Mouse (Mus musculus) embryonic facial prominence, embryonic 11.5 days (tissue): ENCODE measurements around the gene Sla2. TPM values are rescaled to one million over a fixed set of nuclear protein-coding genes. Genes with fewer than 3 reads are reported as not detected.
"Not testable (repeated sequence)": the region's sequence is repeated elsewhere in the genome, so short reads cannot be mapped to it uniquely, and the experiment has no call there.

Source experiments
- ATAC-seq: fragments of 200-750 bp; cut with Nextera tagmentation; replicated peaks from 2 replicates; pipeline ENCODE4 v1.8.0; 2017; ENCODE audit warnings: low read depth; ENCODE audit not compliant: insufficient number of reproducible peaks, low FRiP score, low TSS enrichment
- DNase-seq: peaks from one replicate; pipeline ENCODE4 v3.0.0-alpha.2; 2015; ENCODE audit warnings: low spot score
- H3K27ac ChIP-seq: fragments of 300-500 bp; sonication (generic); replicated peaks from 2 replicates; pipeline ENCODE4 v1.5.1; 2014; ENCODE audit warnings: mild to moderate bottlenecking, low read depth, low read length, control low read depth
- H3K27me3 ChIP-seq: fragments of 300-500 bp; sonication (generic); 2 replicates; pipeline ENCODE4 v1.6.1; 2014; ENCODE audit warnings: mild to moderate bottlenecking, low read length, moderate library complexity, mixed read lengths; ENCODE audit not compliant: control insufficient read depth, insufficient read depth
- H3K36me3 ChIP-seq: fragments of 300-500 bp; sonication (generic); replicated peaks from 2 replicates; pipeline ENCODE4 v1.6.1; 2014; ENCODE audit warnings: low read depth, mild to moderate bottlenecking, low read length, moderate library complexity, mixed read lengths; ENCODE audit not compliant: control insufficient read depth, insufficient read depth
- H3K4me1 ChIP-seq: fragments of 300-500 bp; sonication (generic); 2 replicates; pipeline ENCODE4 v1.6.1; 2014; ENCODE audit warnings: low read length, mixed read lengths; ENCODE audit not compliant: control insufficient read depth, insufficient read depth
- H3K4me2 ChIP-seq: fragments of 300-500 bp; sonication (generic); 2 replicates; pipeline ENCODE4 v1.6.1; 2014; ENCODE audit warnings: low read depth, mild to moderate bottlenecking, control low read depth, low read length, moderate library complexity
- H3K4me3 ChIP-seq: fragments of 300-500 bp; sonication (generic); 2 replicates; pipeline ENCODE4 v1.5.1; 2014; ENCODE audit warnings: low read depth, low read length, control low read depth
- H3K9ac ChIP-seq: fragments of 300-500 bp; sonication (generic); replicated peaks from 2 replicates; pipeline ENCODE4 v1.6.1; 2014; ENCODE audit warnings: mild to moderate bottlenecking, control low read depth, low read length
- H3K9me3 ChIP-seq: fragments of 300-500 bp; sonication (generic); replicated peaks from 2 replicates; pipeline ENCODE4 v1.6.1; 2016; ENCODE audit warnings: mild to moderate bottlenecking, low read length, inconsistent platforms, mixed read lengths; ENCODE audit not compliant: control insufficient read depth
- WGBS: fragments of 180-500 bp; shearing (Covaris S2); extraction: QIAGEN DNeasy Blood & Tissue Kit; methylation state at CpG from one replicate; pipeline ENCODE4 v1.1.7; 2014; 5-methylcytosine and 5-hydroxymethylcytosine counted together
- polyA plus RNA-seq: library from polyadenylated mRNA; unstranded; fragments of >200 nt; fragmentation: Nextera tagmentation; extraction: Ambion mirVana; gene quantifications from 2 replicates; pipeline ENCODE4 v1.2.1, GENCODE M21; 2014

Gene Sla2
- polyA plus RNA-seq, 1 experiment from 2014 or later, result 0.48 TPM

GRCm38 (mm10) chr2:156915559-156915958, 28.6 kb upstream of the Sla2 start:
- 71% methylated on average over 3 of the region's 3 CpGs for WGBS
- Histone ChIP-seq H3K4me2 (no peak overlapping the region), H3K27ac (no peak overlapping the region), H3K27me3 (no peaks in the 10 kb centered on the region), H3K9me3 (no peaks in the 10 kb centered on the region), H3K9ac (no peak overlapping the region), H3K4me1 (no peaks in the 10 kb centered on the region), H3K4me3 (no peak overlapping the region), H3K36me3 (no peaks in the 10 kb centered on the region)
- no peak for DNase-seq
- ATAC-seq, result no peak

DNA sequence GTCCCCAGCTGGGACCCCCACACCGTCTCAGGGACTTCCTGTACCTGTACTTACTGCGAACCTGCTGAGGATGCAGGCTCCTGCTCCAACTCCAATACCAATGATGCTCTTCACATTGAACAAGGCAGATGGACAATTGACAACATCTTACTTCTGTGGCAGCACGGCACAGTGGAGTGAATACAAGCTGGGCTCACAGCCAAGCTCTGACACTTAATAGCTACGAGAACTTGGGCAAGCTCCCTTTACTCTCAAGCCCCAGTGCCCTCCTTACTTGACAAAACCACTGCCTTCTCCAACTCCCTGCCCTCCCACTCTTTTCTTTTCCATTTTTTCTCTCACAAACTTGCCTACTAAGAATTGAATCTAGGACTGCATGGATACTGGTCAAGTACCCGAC, 26.2 kb upstream of the Sla2 start:
- no peak overlapping the region for H3K4me2 ChIP-seq
- H3K9me3 ChIP-seq, result no peaks in the 10 kb centered on the region
- no peak overlapping the region for H3K27ac ChIP-seq
- H3K36me3 ChIP-seq, result no peaks in the 10 kb centered on the region
- H3K4me3 ChIP-seq, result no peak overlapping the region
- H3K4me1 ChIP-seq, result no peaks in the 10 kb centered on the region
- DNase-seq (no peak), ATAC-seq (no peak)
- H3K9ac ChIP-seq, result no peak overlapping the region
- H3K27me3 ChIP-seq, result no peaks in the 10 kb centered on the region
- WGBS, result 80% methylated on average over 5 of the region's 5 CpGs

DNA sequence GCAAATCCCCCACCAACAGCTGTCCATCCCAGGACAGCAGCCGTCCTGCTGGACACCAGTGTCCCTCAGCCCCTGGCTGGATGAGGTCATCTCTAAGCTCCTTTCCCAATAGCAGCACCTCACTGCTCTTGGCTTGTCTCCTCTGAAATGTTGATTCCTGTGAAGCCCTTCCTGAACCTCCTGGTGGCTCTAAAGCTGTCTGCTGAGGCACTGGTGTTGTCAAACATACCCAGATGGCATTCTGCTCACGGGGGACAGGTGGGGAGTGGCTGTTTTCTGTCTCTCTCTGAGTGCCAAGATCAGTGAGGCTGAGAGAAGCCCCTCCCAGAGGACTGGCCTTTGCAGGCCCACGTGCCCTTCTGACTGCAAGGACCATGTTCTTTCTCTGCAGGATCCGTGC, 18.9 kb upstream of the Sla2 start:
- not testable (repeated sequence) for H3K4me1 ChIP-seq, H3K27ac ChIP-seq, ATAC-seq, H3K4me2 ChIP-seq, H3K4me3 ChIP-seq, H3K27me3 ChIP-seq, H3K9me3 ChIP-seq, H3K9ac ChIP-seq, DNase-seq, H3K36me3 ChIP-seq
- 30% methylated on average over 4 of the region's 4 CpGs for WGBS

- Histone ChIP-seq H3K4me2 (no peak overlapping the region), H3K27me3 (no peaks in the 10 kb centered on the region), H3K27ac (no peak overlapping the region), H3K36me3 (no peaks in the 10 kb centered on the region), H3K4me1 (no peaks in the 10 kb centered on the region), H3K9me3 (no peaks in the 10 kb centered on the region), H3K9ac (no peak overlapping the region), H3K4me3 (no peak overlapping the region)
- 25% methylated on average over 6 of the region's 6 CpGs for WGBS
- DNase-seq, result peak; percentile 63
- no peak for ATAC-seq
Observed at GRCm38 (mm10) chr2:156904976-156905717, 18.2 kb upstream of the Sla2 start.

GRCm38 (mm10) chr2:156903367-156903766, 16.4 kb upstream of the Sla2 start:
- H3K9me3 ChIP-seq, result no peaks in the 10 kb centered on the region
- 25% methylated on average over 2 of the region's 2 CpGs for WGBS
- H3K9ac ChIP-seq, result no peak overlapping the region
- H3K27ac ChIP-seq, result no peak overlapping the region
- no peak overlapping the region for H3K4me3 ChIP-seq
- ATAC-seq (no peak), DNase-seq (no peak)
- H3K27me3 ChIP-seq, result no peaks in the 10 kb centered on the region
- no peaks in the 10 kb centered on the region for H3K36me3 ChIP-seq
- H3K4me2 ChIP-seq, result no peak overlapping the region
- no peaks in the 10 kb centered on the region for H3K4me1 ChIP-seq

- 80% methylated on average over 4 of the region's 4 CpGs for WGBS
- not testable (repeated sequence) for ATAC-seq, DNase-seq, H3K9ac ChIP-seq, H3K27ac ChIP-seq, H3K9me3 ChIP-seq, H3K4me2 ChIP-seq, H3K27me3 ChIP-seq, H3K36me3 ChIP-seq, H3K4me3 ChIP-seq, H3K4me1 ChIP-seq
Observed at GRCm38 (mm10) chr2:156902411-156902810, 15.4 kb upstream of the Sla2 start.

GRCm38 (mm10) chr2:156901883-156902282, 14.9 kb upstream of the Sla2 start:
- no peak overlapping the region for H3K27ac ChIP-seq
- no peaks in the 10 kb centered on the region for H3K4me1 ChIP-seq
- 76% methylated on average over 6 of the region's 6 CpGs for WGBS
- H3K36me3 ChIP-seq, result no peaks in the 10 kb centered on the region
- H3K4me3 ChIP-seq, result no peak overlapping the region
- H3K4me2 ChIP-seq, result no peak overlapping the region
- no peak for ATAC-seq
- H3K9me3 ChIP-seq, result no peaks in the 10 kb centered on the region
- no peak for DNase-seq
- no peaks in the 10 kb centered on the region for H3K27me3 ChIP-seq
- H3K9ac ChIP-seq, result no peak overlapping the region

DNA sequence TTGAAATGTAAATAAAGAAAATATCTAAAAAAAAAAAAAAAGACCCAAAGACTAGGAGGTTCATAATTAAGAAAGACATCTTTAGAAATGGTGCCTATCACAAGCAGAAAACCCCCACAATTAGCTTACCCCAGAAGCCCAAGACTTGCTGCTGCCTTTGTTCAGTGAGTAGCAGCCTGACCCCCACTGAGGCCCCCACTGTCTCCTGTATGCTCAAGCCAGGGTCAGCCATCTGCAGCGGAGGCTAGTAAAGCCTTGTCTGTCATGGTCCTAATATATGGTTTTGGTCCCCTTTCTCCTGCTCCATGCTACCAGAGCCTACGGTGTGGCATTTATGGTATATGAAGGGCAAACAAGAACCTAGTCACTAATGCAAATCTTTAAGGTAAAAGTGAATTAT, 14.4 kb upstream of the Sla2 start:
- WGBS, result 70% methylated on average over 2 of the region's 2 CpGs
- Histone ChIP-seq H3K9me3 (no peaks in the 10 kb centered on the region), H3K36me3 (no peaks in the 10 kb centered on the region), H3K27ac (no peak overlapping the region), H3K9ac (no peak overlapping the region), H3K4me1 (no peaks in the 10 kb centered on the region), H3K4me3 (no peak overlapping the region), H3K4me2 (no peak overlapping the region), H3K27me3 (no peaks in the 10 kb centered on the region)
- ATAC-seq, result no peak
- no peak for DNase-seq
